Mouse (Mus musculus) spleen, adult 2 months (tissue): ENCODE measurements around the gene Mtfmt.

ENCODE experiments used
- CTCF ChIP-seq: fragments of 200-500 bp; IDR thresholded peaks from 2 replicates; pipeline ENCODE4 v1.5.1; 2011; ENCODE audit warnings: mild to moderate bottlenecking, inconsistent platforms; ENCODE audit not compliant: insufficient read depth, insufficient read length, insufficient replicate concordance; ENCODE audit errors: extremely low read depth
- POLR2A ChIP-seq: fragments of 200-500 bp; IDR thresholded peaks from 2 replicates; pipeline ENCODE4 v1.6.1; 2011; ENCODE audit warnings: low read depth, low read length, inconsistent platforms

DNA sequence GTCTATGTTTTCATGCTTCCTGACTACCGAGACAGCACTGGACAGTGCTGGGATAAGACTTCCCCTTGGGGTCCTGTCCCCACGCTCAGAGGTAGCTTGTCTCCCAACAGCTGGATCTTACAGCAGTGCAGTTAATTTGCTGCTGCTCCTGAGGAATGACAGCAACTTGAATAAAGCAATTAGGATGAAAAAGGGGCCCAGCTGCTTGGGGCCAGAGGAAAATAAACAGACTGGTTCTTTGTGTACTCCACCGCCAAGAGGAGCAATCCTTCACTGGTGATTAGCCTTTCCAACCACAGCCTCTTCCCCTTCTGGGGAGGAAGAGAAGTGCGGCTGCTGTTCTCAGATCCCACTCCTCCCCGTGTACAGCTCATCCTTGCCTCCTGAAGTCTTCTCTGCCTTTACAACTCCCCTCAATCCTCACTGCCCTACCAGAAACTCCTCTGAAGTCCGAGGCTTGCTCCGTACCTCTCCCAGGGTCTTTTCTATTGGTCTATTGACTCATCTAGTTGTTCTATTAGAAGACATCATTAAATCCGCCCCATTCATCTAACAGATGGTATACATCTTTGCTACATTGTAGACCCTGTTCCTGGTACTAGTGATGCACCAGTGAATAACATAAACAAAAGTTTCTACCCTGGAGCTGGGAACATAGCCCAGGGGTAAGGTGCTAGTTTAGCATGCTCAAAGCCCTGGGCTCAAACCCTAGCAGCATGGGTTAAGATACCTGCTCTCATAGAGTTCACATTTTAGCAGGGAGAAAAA is 49.0 kb upstream of the Mtfmt start:
- TF ChIP-seq CTCF: no peak
- TF ChIP-seq POLR2A: no peak
